Mouse (Mus musculus) cerebellum, adult 2 months (tissue): ENCODE measurements around the gene Dcaf4. TPM values are rescaled to one million over a fixed set of nuclear protein-coding genes. Genes with fewer than 3 reads are reported as not detected.

Experiments used
- DNase-seq, 2 experiments: peaks; one replicate each; pipeline ENCODE4 v3.0.0; 2021
- H3K27ac ChIP-seq: fragments of 200-500 bp; 2 replicates; pipeline ENCODE4 v1.5.1; 2012; ENCODE audit warnings: low read length, control low read depth, inconsistent platforms; ENCODE audit not compliant: insufficient read depth
- H3K27me3 ChIP-seq: fragments of 200-500 bp; 2 replicates; pipeline ENCODE4 v1.6.1; 2012; ENCODE audit warnings: inconsistent platforms, mild to moderate bottlenecking, low read length, moderate library complexity; ENCODE audit not compliant: control insufficient read depth, insufficient read depth
- H3K4me1 ChIP-seq: fragments of 200-500 bp; 2 replicates; pipeline ENCODE4 v1.6.1; 2011; ENCODE audit warnings: low read length; ENCODE audit not compliant: control insufficient read depth, insufficient read depth
- H3K4me3 ChIP-seq: fragments of 200-500 bp; replicated peaks from 2 replicates; pipeline ENCODE3; 2011; ENCODE audit warnings: mild to moderate bottlenecking, low read depth, low read length, control low read depth; ENCODE audit not compliant: insufficient read depth
- CTCF ChIP-seq: fragments of 200-500 bp; IDR thresholded peaks from 2 replicates; pipeline ENCODE4 v1.5.1; 2011; ENCODE audit warnings: low read depth, mild to moderate bottlenecking, control low read depth, low read length, moderate library complexity, borderline replicate concordance; ENCODE audit not compliant: insufficient read depth
- POLR2A ChIP-seq: fragments of 200-500 bp; IDR thresholded peaks from 2 replicates; pipeline ENCODE4 v1.6.1; 2011; ENCODE audit warnings: low read length, control low read depth, borderline replicate concordance; ENCODE audit not compliant: insufficient read depth
- WGBS: fragments of 180-500 bp; shearing (Covaris S2); methylation state at CpG from one replicate; pipeline ENCODE4 v1.1.7; 2018; 5-methylcytosine and 5-hydroxymethylcytosine counted together
- polyA plus RNA-seq: library from polyadenylated mRNA; depleted of rRNA; stranded (reverse); fragments of >200 nt; gene quantifications from 2 replicates; pipeline ENCODE4 v1.2.3, GENCODE M21; 2012; rRNA removed

Dcaf4 gene
- polyA plus RNA-seq, 1 experiment, result 34.8 TPM

- no peak for TF ChIP-seq POLR2A
- TF ChIP-seq CTCF, result no peak
- Histone ChIP-seq H3K4me1 (no peaks in the 10 kb centered on the region), H3K27me3 (no peaks in the 10 kb centered on the region), H3K4me3 (no peak overlapping the region), H3K27ac (no peak overlapping the region)
- WGBS, result 64% methylated on average over 4 of the region's 4 CpGs
- DNase-seq, result no peak
Measured at GRCm38 (mm10) chr12:83582747-83583146, 62.5 kb downstream of the Dcaf4 start.

DNA sequence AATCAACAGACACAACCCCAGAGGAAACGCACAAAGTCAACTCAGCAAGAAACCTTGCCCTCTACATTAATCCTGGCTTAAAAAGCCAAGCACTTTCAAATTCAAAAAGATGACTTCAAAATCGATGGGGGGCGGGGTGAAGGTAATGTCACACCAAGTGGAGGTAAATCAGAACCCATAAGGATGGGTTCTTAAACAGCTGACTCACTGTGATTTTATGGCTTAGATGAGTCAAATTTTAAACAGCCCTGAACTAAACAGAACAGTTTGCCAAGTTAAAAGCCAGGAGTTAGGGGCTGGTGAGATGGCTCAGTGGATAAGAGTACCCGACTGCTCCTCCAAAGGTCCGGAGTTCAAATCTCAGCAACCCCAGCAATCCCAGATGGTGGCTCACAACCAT lies 66.4 kb downstream of the Dcaf4 start:
- 96% methylated on average over 5 of the region's 5 CpGs for WGBS
- Histone ChIP-seq H3K4me1 (no peaks in the 10 kb centered on the region; the same call in 1 of the 2 replicates), H3K27ac (no peak overlapping the region), H3K27me3 (no peaks in the 10 kb centered on the region), H3K4me3 (no peak overlapping the region)
- no peak for TF ChIP-seq POLR2A
- TF ChIP-seq CTCF, result no peak
- DNase-seq, result no peak

Other genes starting within 250 kb of the Dcaf4 start
- 42.6 and 52.3 TPM in 2 replicates for gene Dpf3, start 32.8 kb upstream of the Dcaf4 start, polyA plus RNA-seq
- 41.7 and 47.6 TPM in 2 replicates for gene Zfyve1, start 76.8 kb downstream of the Dcaf4 start, polyA plus RNA-seq
- 159 and 191 TPM in 2 replicates for gene Rbm25, start 110.8 kb downstream of the Dcaf4 start, polyA plus RNA-seq
- gene Psen1, start 167.7 kb downstream of the Dcaf4 start, polyA plus RNA-seq, result 45.5 and 46.6 TPM in 2 replicates
- gene Papln, start 243.2 kb downstream of the Dcaf4 start, polyA plus RNA-seq, result 0.95 and 0.97 TPM in 2 replicates